Mouse (Mus musculus) urinary bladder, postnatal 36 days (tissue): ENCODE measurements around the gene Mvb12b.

Experiments used
- DNase-seq, 2 experiments: peaks; one replicate each; pipeline ENCODE4 v3.0.0; 2022; ENCODE audit warnings: low spot score in 2 of 2, mixed read lengths in 1 of 2

The Mvb12b gene

GRCm38 (mm10) chr2:33817080-33817479 lies 70.7 kb downstream of the Mvb12b start:
- DNase-seq: no peak

GRCm38 (mm10) chr2:33814581-33814980 lies 73.2 kb downstream of the Mvb12b start:
- no peak for DNase-seq

GRCm38 (mm10) chr2:33813501-33814240 lies 74.1 kb downstream of the Mvb12b start:
- DNase-seq: no peak

- DNase-seq: no peak
These were observed 74.8 kb downstream of the Mvb12b start for GRCm38 (mm10) chr2:33812980-33813379.

GRCm38 (mm10) chr2:33811349-33811890 lies 76.3 kb downstream of the Mvb12b start:
- no peak for DNase-seq

GRCm38 (mm10) chr2:33809081-33809480 lies 78.7 kb downstream of the Mvb12b start:
- DNase-seq: no peak

- no peak for DNase-seq
These were observed 79.7 kb downstream of the Mvb12b start for GRCm38 (mm10) chr2:33808032-33808431.

GRCm38 (mm10) chr2:33805640-33806039 lies 82.1 kb downstream of the Mvb12b start:
- DNase-seq: no peak

- DNase-seq: no peak
These were observed 84.0 kb downstream of the Mvb12b start for GRCm38 (mm10) chr2:33803717-33804214.

- DNase-seq: no peak
These were observed 84.6 kb downstream of the Mvb12b start for GRCm38 (mm10) chr2:33803083-33803615.

- no peak for DNase-seq
These were observed 86.0 kb downstream of the Mvb12b start for GRCm38 (mm10) chr2:33801760-33802159.

- DNase-seq: no peak
These were observed 86.4 kb downstream of the Mvb12b start for GRCm38 (mm10) chr2:33801336-33801735.

GRCm38 (mm10) chr2:33800221-33800620 lies 87.5 kb downstream of the Mvb12b start:
- DNase-seq: no peak

- no peak for DNase-seq
These were observed 91.9 kb downstream of the Mvb12b start for GRCm38 (mm10) chr2:33795716-33796472.

- DNase-seq: no peak
These were observed 92.7 kb downstream of the Mvb12b start for GRCm38 (mm10) chr2:33795001-33795580.

- no peak for DNase-seq
These were observed 93.3 kb downstream of the Mvb12b start for GRCm38 (mm10) chr2:33794483-33794882.

- DNase-seq: no peak
These were observed 97.4 kb downstream of the Mvb12b start for GRCm38 (mm10) chr2:33790301-33790700.

GRCm38 (mm10) chr2:33789732-33790131 lies 98.0 kb downstream of the Mvb12b start:
- no peak for DNase-seq

GRCm38 (mm10) chr2:33789279-33789678 lies 98.5 kb downstream of the Mvb12b start:
- no peak for DNase-seq

GRCm38 (mm10) chr2:33788851-33789250 lies 98.9 kb downstream of the Mvb12b start:
- no peak for DNase-seq

GRCm38 (mm10) chr2:33788131-33788530 lies 99.6 kb downstream of the Mvb12b start:
- DNase-seq: no peak

- DNase-seq: no peak
These were observed 101.7 kb downstream of the Mvb12b start for GRCm38 (mm10) chr2:33786064-33786463.
